Mouse (Mus musculus): Measurements from ENCODE around the gene Sh3rf1.

Sh3rf1 gene

GRCm38 (mm10) chr8:61425125-61425524 is 201.5 kb downstream of the Sh3rf1 start:
- DNase-seq (ENCODE audit: low spot score in 2 of 2) = no peak

- DNase-seq (ENCODE audit: low spot score in 2 of 2) = no peak
Observed at GRCm38 (mm10) chr8:61426072-61426471, 202.4 kb downstream of the Sh3rf1 start.

GRCm38 (mm10) chr8:61426671-61427070 is 203.0 kb downstream of the Sh3rf1 start:
- no peak for DNase-seq (ENCODE audit: low spot score in 2 of 2)

- no peak for DNase-seq (ENCODE audit: low spot score in 2 of 2)
Observed at GRCm38 (mm10) chr8:61427916-61428681, 204.4 kb downstream of the Sh3rf1 start.

- DNase-seq (ENCODE audit: low spot score in 2 of 2) = no peak
Observed at GRCm38 (mm10) chr8:61428821-61429482, 205.3 kb downstream of the Sh3rf1 start.

GRCm38 (mm10) chr8:61435481-61435880 is 211.8 kb downstream of the Sh3rf1 start:
- no peak for DNase-seq (ENCODE audit: low spot score in 2 of 2)

GRCm38 (mm10) chr8:61436147-61436546 is 212.5 kb downstream of the Sh3rf1 start:
- no peak for DNase-seq (ENCODE audit: low spot score in 2 of 2)

GRCm38 (mm10) chr8:61436586-61437304 is 213.1 kb downstream of the Sh3rf1 start:
- no peak for DNase-seq (ENCODE audit: low spot score in 2 of 2)

- DNase-seq (ENCODE audit: low spot score in 2 of 2) = no peak
Observed at GRCm38 (mm10) chr8:61437305-61437605, 213.6 kb downstream of the Sh3rf1 start.

GRCm38 (mm10) chr8:61442988-61443387 is 219.3 kb downstream of the Sh3rf1 start:
- DNase-seq (ENCODE audit: low spot score in 2 of 2) = no peak

- DNase-seq (ENCODE audit: low spot score in 2 of 2) = no peak
Observed at GRCm38 (mm10) chr8:61444358-61444757, 220.7 kb downstream of the Sh3rf1 start.

All from heart, adult 9 months (tissue).